Mouse (Mus musculus) heart, adult 2 months (tissue): ENCODE measurements around the gene Rabl6.

Experiments
- CTCF ChIP-seq: fragments of 200-600 bp; IDR thresholded peaks from 2 replicates; pipeline ENCODE4 v1.8.1; 2022; ENCODE audit warnings: antibody characterized with exemption, mild to moderate bottlenecking, moderate library complexity
- EP300 ChIP-seq: fragments of 200-500 bp; IDR thresholded peaks from 2 replicates; pipeline ENCODE4 v1.6.1; 2011; ENCODE audit warnings: low read depth, low read length, control low read depth; ENCODE audit not compliant: insufficient read depth
- POLR2A ChIP-seq: fragments of 200-500 bp; IDR thresholded peaks from 2 replicates; pipeline ENCODE4 v1.6.1; 2011; ENCODE audit warnings: mild to moderate bottlenecking, low read depth, low read length, control low read depth; ENCODE audit not compliant: insufficient read depth

DNA sequence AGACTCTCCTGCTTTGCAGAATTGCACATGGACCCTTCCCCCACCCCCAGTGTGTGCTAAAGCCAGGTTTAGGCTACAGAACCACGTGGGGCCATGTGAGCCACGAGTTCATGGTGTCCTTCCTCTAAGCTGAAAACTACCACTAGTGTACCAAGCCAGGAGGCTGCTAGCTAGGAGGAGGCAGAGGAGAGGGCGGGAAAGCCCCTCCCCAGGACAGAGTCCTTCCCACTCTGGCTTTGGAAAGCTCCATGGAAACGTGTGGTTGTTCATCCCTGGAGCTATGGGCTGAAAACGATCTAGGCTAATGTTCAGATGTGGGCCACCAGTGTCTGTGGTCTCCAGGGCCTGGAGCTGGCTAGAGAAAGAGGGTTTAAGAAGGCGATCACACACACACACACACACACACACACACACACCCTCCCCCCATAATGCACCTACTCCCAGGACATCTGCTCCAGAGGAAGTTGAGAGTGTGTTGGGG lies 27.7 kb downstream of the Rabl6 start:
- no peak for TF ChIP-seq CTCF
- TF ChIP-seq POLR2A, result no peak
- no peak for TF ChIP-seq EP300
